Mouse (Mus musculus): ENCODE results near the gene Ifngr1.

DNA sequence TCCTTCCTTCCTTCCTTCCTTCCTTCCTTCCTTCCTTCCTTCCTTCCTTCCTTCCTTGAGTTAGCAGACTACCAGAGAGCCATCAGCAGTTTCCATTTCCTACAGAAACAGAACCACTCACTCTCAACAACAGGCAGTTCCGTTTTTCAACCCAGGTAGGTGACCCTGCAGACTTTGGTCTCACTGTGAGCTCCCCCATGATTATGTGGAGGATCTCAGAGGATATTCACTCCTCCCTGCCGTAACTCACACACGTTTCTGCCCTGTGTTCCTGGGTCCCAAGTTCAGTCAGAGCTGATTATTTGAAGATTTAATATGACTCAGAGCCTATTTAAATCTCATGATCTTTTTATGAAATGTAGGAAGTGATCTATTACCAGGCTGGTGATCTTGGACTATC lies 11.1 kb upstream of the Ifngr1 start:
- TF ChIP-seq POLR2A (IDR thresholded peaks at IDR 0.05; ENCODE audit: borderline replicate concordance, insufficient read depth, low read length) (no peak), CTCF (IDR thresholded peaks at IDR 0.05; ENCODE audit: borderline replicate concordance, insufficient read depth, low read depth, low read length) (no peak)

Data from cerebellum, adult 2 months (tissue).